ENCODE assay signal across 22 mouse cellular contexts in genomic region chr1:91685789-91686188, GRCm38 (mm10).
DNase-seq lines count a peak whose midpoint lies in the region; ATAC-seq and TF ChIP-seq lines count a peak whose summit lies in the region.
"Had no signal": no experiment of that assay in that cellular context is flagged by ENCODE, and none has a peak within 500 bp of the region (broad histone marks: within the 10 kb centered on the region; RNA-seq: fewer than 3 reads in every experiment).

No protein-coding gene starts in this region.

- H3K9me3 ChIP-seq in kidney, postnatal 0 days (replicated peaks; ENCODE audit: low read length): no peaks in the 10 kb centered on the region
- no peaks in the 10 kb centered on the region for H3K9me3 ChIP-seq in limb, embryonic 10.5 days (replicated peaks)
- no peaks in the 10 kb centered on the region for H3K9me3 ChIP-seq in neural tube, embryonic 11.5 days (ENCODE audit: control insufficient read depth, low read length)
- H3K9me3 ChIP-seq in forebrain, postnatal 0 days (ENCODE audit: low read length): no peaks in the 10 kb centered on the region
- H3K9me3 ChIP-seq: embryonic facial prominence, embryonic 12.5 days; heart, embryonic 12.5 days; midbrain, embryonic 13.5 days; stomach, embryonic 15.5 days had no signal

- H3K27ac ChIP-seq in kidney, postnatal 0 days: no peak overlapping the region
- peak overlapping the region; percentile 84 for H3K27ac ChIP-seq in limb, embryonic 10.5 days
- no peak overlapping the region for H3K27ac ChIP-seq in neural tube, embryonic 11.5 days (ENCODE audit: low read depth, low read length)
- no peak overlapping the region for H3K27ac ChIP-seq in forebrain, postnatal 0 days (ENCODE audit: low read depth, low read length)
- H3K27ac ChIP-seq: forebrain, embryonic 10.5 days; layer of hippocampus, adult 2 months; midbrain, embryonic 13.5 days; stomach, embryonic 15.5 days had no signal

- no peaks in the 10 kb centered on the region for H3K36me3 ChIP-seq in kidney, postnatal 0 days (ENCODE audit: insufficient read depth, low read length)
- H3K36me3 ChIP-seq in limb, embryonic 10.5 days: no peaks in the 10 kb centered on the region
- H3K36me3 ChIP-seq in neural tube, embryonic 11.5 days (ENCODE audit: control insufficient read depth, insufficient read depth, low read length): no peaks in the 10 kb centered on the region
- no peaks in the 10 kb centered on the region for H3K36me3 ChIP-seq in forebrain, postnatal 0 days (ENCODE audit: insufficient read depth)
- H3K36me3 ChIP-seq: embryonic facial prominence, embryonic 12.5 days; forebrain, embryonic 10.5 days; heart, embryonic 12.5 days; midbrain, embryonic 13.5 days; stomach, embryonic 15.5 days had no signal

- no peak for ATAC-seq in kidney, postnatal 0 days (replicated peaks; ENCODE audit: low FRiP score, low read depth)
- no peak for ATAC-seq in neural tube, embryonic 11.5 days (ENCODE audit: insufficient read depth, low FRiP score, low TSS enrichment)
- ATAC-seq in forebrain, postnatal 0 days: no peak
- no peak for ATAC-seq in CD4-positive, CD25-positive, alpha-beta regulatory T cell, adult 4 months
- ATAC-seq: lung, postnatal 0 days; midbrain, embryonic 13.5 days; Patski had no signal

- no peak overlapping the region for H3K4me2 ChIP-seq in kidney, postnatal 0 days (ENCODE audit: low read length)
- no peak overlapping the region for H3K4me2 ChIP-seq in neural tube, embryonic 11.5 days (ENCODE audit: low read depth)
- no peak overlapping the region for H3K4me2 ChIP-seq in forebrain, postnatal 0 days (ENCODE audit: low read depth)
- H3K4me2 ChIP-seq: embryonic facial prominence, embryonic 12.5 days; heart, embryonic 12.5 days; midbrain, embryonic 13.5 days; stomach, embryonic 15.5 days had no signal

- no peak for TF ChIP-seq CTCF in kidney, postnatal 0 days (IDR thresholded peaks at IDR 0.05; ENCODE audit: low read depth)
- TF ChIP-seq CTCF in forebrain, postnatal 0 days (IDR thresholded peaks at IDR 0.05; ENCODE audit: low read depth): no peak

- H3K9ac ChIP-seq in kidney, postnatal 0 days (ENCODE audit: low read depth, low read length): no peak overlapping the region
- no peak overlapping the region for H3K9ac ChIP-seq in neural tube, embryonic 11.5 days (ENCODE audit: low read length)
- H3K9ac ChIP-seq in forebrain, postnatal 0 days: no peak overlapping the region
- H3K9ac ChIP-seq: embryonic facial prominence, embryonic 12.5 days; heart, embryonic 12.5 days; midbrain, embryonic 13.5 days; stomach, embryonic 15.5 days had no signal

- WGBS in kidney, postnatal 0 days: 25% methylated on average over 6 of the region's 6 CpGs
- 43% methylated on average over 6 of the region's 6 CpGs for WGBS in limb, embryonic 10.5 days
- WGBS in neural tube, embryonic 11.5 days: 49% methylated on average over 6 of the region's 6 CpGs
- 79% methylated on average over 6 of the region's 6 CpGs for WGBS in forebrain, postnatal 0 days

- no peaks in the 10 kb centered on the region for H3K27me3 ChIP-seq in kidney, postnatal 0 days (ENCODE audit: insufficient read depth, low read length)
- H3K27me3 ChIP-seq in limb, embryonic 10.5 days (ENCODE audit: low read depth, poor library complexity, severe bottlenecking): no peaks in the 10 kb centered on the region
- no peaks in the 10 kb centered on the region for H3K27me3 ChIP-seq in neural tube, embryonic 11.5 days (ENCODE audit: control insufficient read depth, insufficient read depth, low read length)
- H3K27me3 ChIP-seq in forebrain, postnatal 0 days (ENCODE audit: insufficient read depth, low read length): no peaks in the 10 kb centered on the region
- H3K27me3 ChIP-seq: embryonic facial prominence, embryonic 12.5 days; heart, embryonic 12.5 days; midbrain, embryonic 13.5 days; Patski; stomach, embryonic 15.5 days had no signal

- no peak overlapping the region for H3K4me3 ChIP-seq in kidney, postnatal 0 days (replicated peaks; ENCODE audit: low read depth, low read length)
- no peak overlapping the region for H3K4me3 ChIP-seq in limb, embryonic 10.5 days
- no peak overlapping the region for H3K4me3 ChIP-seq in neural tube, embryonic 11.5 days (ENCODE audit: low read depth, low read length)
- H3K4me3 ChIP-seq in forebrain, postnatal 0 days (ENCODE audit: low read depth, low read length): no peak overlapping the region
- H3K4me3 ChIP-seq: embryonic facial prominence, embryonic 12.5 days; forebrain, embryonic 10.5 days; heart, embryonic 12.5 days; layer of hippocampus, adult 2 months; midbrain, embryonic 13.5 days; stomach, embryonic 15.5 days had no signal

- peak; percentile 24 for DNase-seq in embryo, embryonic 10 days (ENCODE audit: low spot score)
- no peak for DNase-seq in embryo, embryonic 9.5 days (ENCODE audit: extremely low spot score)
- peak; percentile 70 for DNase-seq in kidney, postnatal 0 days (ENCODE audit: low spot score)
- DNase-seq in kidney, postnatal 36 days: no peak
- DNase-seq in limb, embryonic 10.5 days (ENCODE audit: low spot score): peak; percentile 68
- DNase-seq in neural tube, embryonic 11.5 days (ENCODE audit: low spot score): peak; percentile 21
- DNase-seq in forebrain, postnatal 0 days: no peak
- DNase-seq: adrenal gland, adult 8-10 months; cerebellum, adult 9-11 months; heart, postnatal 36 days; kidney, adult 11 months; liver; right cerebral cortex, postnatal 25 days had no signal

- 0 out of 2 replicates have a peak, but pooled peaks cover 5% of the 10 kb centered on the region for H3K4me1 ChIP-seq in kidney, postnatal 0 days (replicated peaks; ENCODE audit: insufficient read depth, low read length)
- H3K4me1 ChIP-seq in limb, embryonic 10.5 days: peaks cover 29% of the 10 kb centered on the region
- no peaks in the 10 kb centered on the region for H3K4me1 ChIP-seq in neural tube, embryonic 11.5 days (ENCODE audit: control insufficient read depth, insufficient read depth, low read length)
- no peaks in the 10 kb centered on the region for H3K4me1 ChIP-seq in forebrain, postnatal 0 days (ENCODE audit: insufficient read depth)
- H3K4me1 ChIP-seq: heart, embryonic 12.5 days; midbrain, embryonic 13.5 days; stomach, embryonic 15.5 days had no signal

Comparison
In these comparisons a context has a peak if more than half of its experiments do, and no peak if none do; other contexts are left out.
1. DNase-seq: peak in embryo, embryonic 10 days (single experiment), kidney, postnatal 0 days (single experiment), limb, embryonic 10.5 days (single experiment) and neural tube, embryonic 11.5 days (single experiment); none in embryo, embryonic 9.5 days (single experiment), kidney, postnatal 36 days (0 of 2) and forebrain, postnatal 0 days (single experiment).